ENCODE assay signal across 8 mouse cellular contexts in the genomic region with DNA sequence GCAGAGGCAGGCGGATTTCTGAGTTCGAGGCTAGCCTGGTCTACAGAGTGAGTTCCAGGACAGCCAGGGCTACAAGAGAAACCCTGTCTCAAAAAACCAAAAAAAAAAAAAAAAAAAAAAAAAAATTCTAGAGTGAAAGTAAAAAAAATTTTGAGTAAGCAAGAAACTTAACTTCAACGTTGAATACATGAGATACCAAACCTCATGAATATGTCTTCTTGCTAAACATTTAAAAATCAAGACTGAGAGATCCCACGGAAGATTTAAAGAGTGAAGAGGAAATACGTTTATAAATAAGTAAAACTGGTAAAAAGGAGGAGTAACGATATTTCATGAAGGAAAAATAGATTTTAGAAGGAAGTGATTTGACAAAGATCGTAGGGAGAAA. TPM values are rescaled to one million over a fixed set of nuclear protein-coding genes. Genes with fewer than 3 reads are reported as not detected.
DNase-seq lines count a peak whose midpoint lies in the region; ATAC-seq and TF ChIP-seq lines count a peak whose summit lies in the region.

No protein-coding gene starts in this region.

- H3K27me3 ChIP-seq in megakaryocyte, embryonic 14.5 days (replicated peaks) = no peaks in the 10 kb centered on the region
- H3K27me3 ChIP-seq in limb, embryonic 14.5 days (ENCODE audit: control insufficient read depth, insufficient read depth, low read length) = no peaks in the 10 kb centered on the region
- H3K27me3 ChIP-seq in stomach, embryonic 14.5 days (ENCODE audit: control insufficient read depth, insufficient read depth, low read length) = no peaks in the 10 kb centered on the region

- H3K27ac ChIP-seq in limb, embryonic 14.5 days (replicated peaks; ENCODE audit: low read depth, low read length) = no peak overlapping the region
- H3K27ac ChIP-seq in stomach, embryonic 14.5 days (ENCODE audit: low read length) = no peak overlapping the region

- no peaks in the 10 kb centered on the region for H3K36me3 ChIP-seq in megakaryocyte, embryonic 14.5 days (replicated peaks; ENCODE audit: low read length)
- H3K36me3 ChIP-seq in limb, embryonic 14.5 days (ENCODE audit: control insufficient read depth, insufficient read depth, low read length) = no peaks in the 10 kb centered on the region
- no peaks in the 10 kb centered on the region for H3K36me3 ChIP-seq in stomach, embryonic 14.5 days (ENCODE audit: control insufficient read depth, insufficient read depth, low read length)

- no peak for ATAC-seq in megakaryocyte, adult 5-6 weeks (ENCODE audit: poor library complexity, severe bottlenecking)
- ATAC-seq in limb, embryonic 14.5 days (ENCODE audit: low FRiP score, low read depth) = no peak
- no peak for ATAC-seq in stomach, embryonic 14.5 days (ENCODE audit: insufficient number of reproducible peaks, insufficient read depth, low FRiP score, low read depth)

- TF ChIP-seq POLR2A in limb, embryonic 14.5 days (IDR thresholded peaks at IDR 0.05; ENCODE audit: borderline replicate concordance, extremely low read depth, insufficient read depth, insufficient read length) = no peak

- H3K4me2 ChIP-seq in limb, embryonic 14.5 days (replicated peaks; ENCODE audit: low read depth, low read length, severe bottlenecking) = peak overlapping the region; percentile 57
- H3K4me2 ChIP-seq in stomach, embryonic 14.5 days (replicated peaks; ENCODE audit: low read depth, low read length) = peak overlapping the region; percentile 32

- H3K9ac ChIP-seq in limb, embryonic 14.5 days (ENCODE audit: low read depth, low read length, severe bottlenecking) = no peak overlapping the region
- H3K9ac ChIP-seq in stomach, embryonic 14.5 days (replicated peaks; ENCODE audit: low read depth, low read length) = no peak overlapping the region

- H3K9me3 ChIP-seq in megakaryocyte, embryonic 14.5 days = no peaks in the 10 kb centered on the region
- H3K9me3 ChIP-seq in limb, embryonic 14.5 days (ENCODE audit: control insufficient read depth, low read length) = no peaks in the 10 kb centered on the region
- H3K9me3 ChIP-seq in stomach, embryonic 14.5 days (ENCODE audit: control insufficient read depth, low read depth, low read length) = no peaks in the 10 kb centered on the region

- H3K4me1 ChIP-seq in megakaryocyte, embryonic 14.5 days = peaks cover 20% of the 10 kb centered on the region; the same call in 1 of the 2 replicates
- H3K4me1 ChIP-seq in limb, embryonic 14.5 days (ENCODE audit: control insufficient read depth, insufficient read depth, low read length) = 0 out of 2 replicates have a peak, but pooled peaks cover 6% of the 10 kb centered on the region
- H3K4me1 ChIP-seq in stomach, embryonic 14.5 days (ENCODE audit: control insufficient read depth, insufficient read depth, low read length) = peaks cover 3% of the 10 kb centered on the region; the same call in 1 of the 2 replicates

- 46% methylated on average over 7 of the region's 7 CpGs for WGBS in limb, embryonic 14.5 days
- 43% methylated on average over 7 of the region's 7 CpGs for WGBS in stomach, embryonic 14.5 days

- peak overlapping the region; percentile 97 for H3K4me3 ChIP-seq in megakaryocyte, embryonic 14.5 days (replicated peaks)
- H3K4me3 ChIP-seq in limb, embryonic 14.5 days (replicated peaks; ENCODE audit: low read length) = peak overlapping the region; percentile 77
- peak overlapping the region; percentile 48 for H3K4me3 ChIP-seq in stomach, embryonic 14.5 days (ENCODE audit: low read depth, low read length)

- DNase-seq in embryo, embryonic 10.5 days (ENCODE audit: low spot score) = peak; percentile 5
- DNase-seq in embryo, embryonic 10 days (ENCODE audit: low spot score) = no peak
- DNase-seq in limb, embryonic 14.5 days (ENCODE audit: low spot score) = no peak
- no peak for DNase-seq in embryo, embryonic 11 days
- DNase-seq in cerebellum, postnatal 4 days (ENCODE audit: low spot score in 2 of 2) = no peak

RNA-seq across cellular contexts. Expression of a gene that starts 0.5 kb away (rescaled TPM):
- 1.1 and 1.3 TPM in 2 replicates for polyA plus RNA-seq in megakaryocyte, embryonic 14.5 days (2012; ENCODE audit: insufficient read depth, low replicate concordance)
- total RNA-seq in megakaryocyte, adult 5-6 weeks (2015) = 28.8 and 29.5 TPM in 2 replicates
- 27.3 and 29.8 TPM in 2 replicates for total RNA-seq in megakaryocyte, adult 5-6 weeks (2017)
- polyA plus RNA-seq in limb, embryonic 14.5 days (2012; rRNA removed) = 9.0 and 9.4 TPM in 2 replicates
- 13.0 and 13.3 TPM in 2 replicates for polyA plus RNA-seq in limb, embryonic 14.5 days (2014; fragmentation: Nextera tagmentation; extraction: Ambion mirVana)
- 24.3 and 26.5 TPM in 2 replicates for polyA plus RNA-seq in stomach, embryonic 14.5 days (2014; fragmentation: Nextera tagmentation; extraction: Ambion mirVana)

RNA-seq across cellular contexts. Expression of a gene that starts 9.7 kb away (rescaled TPM):
- not detected in 2 replicates for polyA plus RNA-seq in megakaryocyte, embryonic 14.5 days (2012; ENCODE audit: insufficient read depth, low replicate concordance)
- total RNA-seq in megakaryocyte, adult 5-6 weeks (2015) = 96.5 and 109 TPM in 2 replicates
- total RNA-seq in megakaryocyte, adult 5-6 weeks (2017) = 186 and 198 TPM in 2 replicates
- 58.5 and 122 TPM in 2 replicates for polyA plus RNA-seq in limb, embryonic 14.5 days (2012; rRNA removed)
- 127 and 135 TPM in 2 replicates for polyA plus RNA-seq in limb, embryonic 14.5 days (2014; fragmentation: Nextera tagmentation; extraction: Ambion mirVana)
- polyA plus RNA-seq in stomach, embryonic 14.5 days (2014; fragmentation: Nextera tagmentation; extraction: Ambion mirVana) = 145 and 150 TPM in 2 replicates

Comparison
In these comparisons a context has a peak if more than half of its experiments do, and no peak if none do; other contexts are left out.
1. RNA of a gene that starts 9.7 kb away (polyA plus RNA-seq): 145 to 150 TPM in stomach, embryonic 14.5 days and 58.5 to 135 TPM in limb, embryonic 14.5 days; not detected in megakaryocyte, embryonic 14.5 days; every median in the first group is over 10 times any median in the second.
2. Peak in every context shown above with its lines, with median percentiles within 50 percentile points of each other: H3K4me3 ChIP-seq.